Mouse (Mus musculus): ENCODE measurements around the gene Slc22a6. TPM values are rescaled to one million over a fixed set of nuclear protein-coding genes. Genes with fewer than 3 reads are reported as not detected.

Gene Slc22a6
- polyA plus RNA-seq, 1 experiment from 2014 or later, result not detected

Other genes starting within 250 kb of the Slc22a6 start
- gene Slc22a30, start 212.9 kb upstream of the Slc22a6 start, polyA plus RNA-seq (2014; fragmentation: Nextera tagmentation; extraction: Ambion mirVana), result not detected in 2 replicates
- gene Slc22a8, start 26.8 kb upstream of the Slc22a6 start, polyA plus RNA-seq (2014; fragmentation: Nextera tagmentation; extraction: Ambion mirVana), result 2.0 and 2.9 TPM in 2 replicates
- 0.12 TPM in 1 of 2 replicates, not detected in the other for gene Chrm1, start 45.8 kb downstream of the Slc22a6 start, polyA plus RNA-seq (2014; fragmentation: Nextera tagmentation; extraction: Ambion mirVana)
- 150 and 159 TPM in 2 replicates for gene Slc3a2, start 105.3 kb downstream of the Slc22a6 start, polyA plus RNA-seq (2014; fragmentation: Nextera tagmentation; extraction: Ambion mirVana)
- 142 and 143 TPM in 2 replicates for gene Wdr74, start 117.8 kb downstream of the Slc22a6 start, polyA plus RNA-seq (2014; fragmentation: Nextera tagmentation; extraction: Ambion mirVana)
- gene 1700092M07Rik, start 122.7 kb downstream of the Slc22a6 start, polyA plus RNA-seq (2014; fragmentation: Nextera tagmentation; extraction: Ambion mirVana), result 1.7 and 2.0 TPM in 2 replicates
- 69.5 and 73.1 TPM in 2 replicates for gene Stx5a, start 123.4 kb downstream of the Slc22a6 start, polyA plus RNA-seq (2014; fragmentation: Nextera tagmentation; extraction: Ambion mirVana)
- gene Nxf1, start 139.0 kb downstream of the Slc22a6 start, polyA plus RNA-seq (2014; fragmentation: Nextera tagmentation; extraction: Ambion mirVana), result 197 and 198 TPM in 2 replicates
- gene Tmem223, start 153.0 kb downstream of the Slc22a6 start, polyA plus RNA-seq (2014; fragmentation: Nextera tagmentation; extraction: Ambion mirVana), result 116 and 123 TPM in 2 replicates
- 116 and 119 TPM in 2 replicates for gene Tmem179b, start 156.4 kb downstream of the Slc22a6 start, polyA plus RNA-seq (2014; fragmentation: Nextera tagmentation; extraction: Ambion mirVana)
- gene Taf6l, start 168.4 kb downstream of the Slc22a6 start, polyA plus RNA-seq (2014; fragmentation: Nextera tagmentation; extraction: Ambion mirVana), result 25.9 TPM in 2 replicates
- gene Polr2g, start 180.5 kb downstream of the Slc22a6 start, polyA plus RNA-seq (2014; fragmentation: Nextera tagmentation; extraction: Ambion mirVana), result 152 and 159 TPM in 2 replicates
- 3.2 and 4.1 TPM in 2 replicates for gene Zbtb3, start 184.5 kb downstream of the Slc22a6 start, polyA plus RNA-seq (2014; fragmentation: Nextera tagmentation; extraction: Ambion mirVana)
- 43.8 and 46.8 TPM in 2 replicates for gene Ttc9c, start 201.3 kb downstream of the Slc22a6 start, polyA plus RNA-seq (2014; fragmentation: Nextera tagmentation; extraction: Ambion mirVana)
- gene Hnrnpul2, start 202.0 kb downstream of the Slc22a6 start, polyA plus RNA-seq (2014; fragmentation: Nextera tagmentation; extraction: Ambion mirVana), result 5.5 and 6.4 TPM in 2 replicates
- 0.40 TPM in 1 of 2 replicates, not detected in the other for gene AC129217.1, start 211.7 kb downstream of the Slc22a6 start, polyA plus RNA-seq (2014; fragmentation: Nextera tagmentation; extraction: Ambion mirVana)
- 52.7 and 52.9 TPM in 2 replicates for gene Bscl2, start 219.4 kb downstream of the Slc22a6 start, polyA plus RNA-seq (2014; fragmentation: Nextera tagmentation; extraction: Ambion mirVana)
- 2.1 and 2.3 TPM in 2 replicates for gene Gng3, start 221.2 kb downstream of the Slc22a6 start, polyA plus RNA-seq (2014; fragmentation: Nextera tagmentation; extraction: Ambion mirVana)
- gene Lrrn4cl, start 232.7 kb downstream of the Slc22a6 start, polyA plus RNA-seq (2014; fragmentation: Nextera tagmentation; extraction: Ambion mirVana), result 0.10 and 0.34 TPM in 2 replicates